Mouse (Mus musculus) right cerebral cortex, postnatal 14 days (tissue): ENCODE measurements at regions not wholly inside any gene's neighbourhood (a gene's known extent, or its start where the extent isn't known, plus 50 kb on each side); places are given as distances from the start of the nearest gene placed in this dataset.

Experiments used
- DNase-seq: peaks from one replicate; pipeline ENCODE4 v3.0.0; 2022

DNA sequence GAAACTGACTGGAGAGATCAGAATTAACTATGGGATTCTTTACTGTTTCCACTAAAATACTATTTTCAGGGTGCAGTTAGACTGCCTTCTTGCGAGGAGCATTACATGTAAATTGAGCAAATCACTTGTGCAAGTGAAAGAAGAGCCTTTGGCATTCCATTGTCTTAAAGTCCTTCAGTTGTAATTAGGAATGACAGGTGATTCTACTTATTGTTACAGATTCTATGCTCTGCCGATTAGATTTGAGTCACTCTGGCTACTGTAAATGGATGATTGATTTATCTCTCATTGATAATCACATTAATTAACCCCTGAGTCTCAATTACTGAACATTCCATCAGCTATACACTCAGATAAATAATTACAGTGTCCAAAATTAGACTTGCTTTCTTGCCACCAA lies 2784.9 kb upstream of the Gm12353 start:
- no peak for DNase-seq

DNA sequence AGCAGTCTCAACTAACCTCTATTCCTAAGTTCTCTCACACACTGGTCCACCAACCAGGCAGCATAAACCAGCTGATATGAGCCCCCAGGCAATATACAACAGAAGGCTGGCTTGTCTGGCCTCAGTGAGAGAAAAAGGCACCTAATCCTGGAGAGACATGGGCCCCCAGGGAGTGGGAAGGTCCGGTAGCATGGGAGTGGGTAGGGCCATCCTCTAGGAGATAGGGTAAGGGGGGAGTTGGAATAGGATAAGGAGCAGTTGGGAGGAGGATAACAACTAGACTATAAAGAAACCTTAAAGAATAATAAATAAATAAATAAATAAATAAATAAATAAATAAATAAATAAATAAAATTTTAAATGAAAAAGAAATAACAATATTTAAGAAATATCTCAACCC lies 2773.7 kb upstream of the Gm12353 start:
- no peak for DNase-seq

DNA sequence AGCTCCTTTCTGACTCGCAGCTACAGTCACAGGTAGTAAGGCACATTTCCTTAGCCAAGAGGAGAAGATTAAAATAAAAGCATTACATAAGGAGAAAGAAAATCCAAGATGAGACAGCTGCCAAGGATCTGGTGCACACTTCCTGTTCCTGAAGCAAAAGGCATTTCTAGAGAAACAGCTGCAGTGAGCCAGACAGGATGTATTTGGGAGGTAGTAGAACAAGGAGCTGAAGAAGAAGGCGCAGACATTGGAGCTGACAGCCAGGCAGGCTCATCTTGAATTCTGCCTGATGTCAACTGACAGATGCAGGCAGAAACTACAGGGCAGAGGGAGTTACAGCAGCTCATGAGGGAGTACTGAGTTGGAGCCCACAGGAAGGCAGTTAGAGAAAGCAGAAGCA lies 2757.2 kb upstream of the Gm12353 start:
- DNase-seq = peak; percentile 5

DNA sequence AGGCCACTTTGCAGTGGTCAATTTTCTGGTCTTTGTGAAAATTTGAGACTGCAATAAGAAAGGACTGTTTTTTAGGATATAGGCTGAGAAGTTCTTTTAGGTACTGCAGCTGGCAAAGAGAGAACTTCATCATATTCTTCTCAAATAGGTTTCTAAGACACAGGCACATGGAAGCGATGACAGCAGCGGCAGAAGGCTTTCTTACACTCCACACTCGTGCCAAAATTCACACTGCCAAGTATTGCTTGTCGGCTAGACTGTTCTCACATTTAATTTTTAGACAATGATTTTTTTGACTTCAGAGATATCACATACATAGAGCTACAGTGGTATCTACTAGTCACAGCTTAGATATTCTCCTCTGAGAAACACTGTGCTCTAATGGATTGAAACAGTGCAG lies 2752.6 kb upstream of the Gm12353 start:
- peak; percentile 15 for DNase-seq
